Mouse (Mus musculus): Measurements from ENCODE around the gene Aloxe3.

Gene Aloxe3

GRCm38 (mm10) chr11:69106299-69106698, 19.4 kb upstream of the Aloxe3 start:
- in situ Hi-C loops (cut with MboI, MseI): loop anchor here (25.0 kb wide), 1 partner anchor 1131 kb away; the partner anchor contains the start of genes 0610010K14Rik, Bcl6b, Gm21988 and Rnasek

GRCm38 (mm10) chr11:69106842-69107241, 18.9 kb upstream of the Aloxe3 start:
- in situ Hi-C loops (cut with MboI, MseI): loop anchor here (25.0 kb wide), 1 partner anchor 1130 kb away; the partner anchor contains the start of genes 0610010K14Rik, Bcl6b, Gm21988 and Rnasek

- in situ Hi-C loops (cut with MboI, MseI): loop anchor here (25.0 kb wide), 1 partner anchor 1130 kb away; the partner anchor contains the start of genes 0610010K14Rik, Bcl6b, Gm21988 and Rnasek
Observed at GRCm38 (mm10) chr11:69107676-69108075, 18.0 kb upstream of the Aloxe3 start.

GRCm38 (mm10) chr11:69108223-69108622, 17.5 kb upstream of the Aloxe3 start:
- in situ Hi-C loops (cut with MboI, MseI): loop anchor here (25.0 kb wide), 1 partner anchor 1129 kb away; the partner anchor contains the start of genes 0610010K14Rik, Bcl6b, Gm21988 and Rnasek

- in situ Hi-C loops (cut with MboI, MseI): loop anchor here (25.0 kb wide), 1 partner anchor 1128 kb away; the partner anchor contains the start of genes 0610010K14Rik, Bcl6b, Gm21988 and Rnasek
Observed at GRCm38 (mm10) chr11:69109032-69109900, 16.4 kb upstream of the Aloxe3 start.

GRCm38 (mm10) chr11:69110319-69111046, 15.2 kb upstream of the Aloxe3 start:
- in situ Hi-C loops (cut with MboI, MseI): loop anchor here (25.0 kb wide), 1 partner anchor 1127 kb away; the partner anchor contains the start of genes 0610010K14Rik, Bcl6b, Gm21988 and Rnasek

GRCm38 (mm10) chr11:69111051-69111810, 14.5 kb upstream of the Aloxe3 start:
- in situ Hi-C loops (cut with MboI, MseI): loop anchor here (25.0 kb wide), 1 partner anchor 1126 kb away; the partner anchor contains the start of genes 0610010K14Rik, Bcl6b, Gm21988 and Rnasek

- in situ Hi-C loops (cut with MboI, MseI): loop anchor here (25.0 kb wide), 1 partner anchor 1125 kb away; the partner anchor contains the start of genes 0610010K14Rik, Bcl6b, Gm21988 and Rnasek
Observed at GRCm38 (mm10) chr11:69111865-69112264, 13.8 kb upstream of the Aloxe3 start.

GRCm38 (mm10) chr11:69114018-69114417, 11.7 kb upstream of the Aloxe3 start:
- in situ Hi-C loops (cut with MboI, MseI): loop anchor here (25.0 kb wide), 1 partner anchor 1123 kb away; the partner anchor contains the start of genes 0610010K14Rik, Bcl6b, Gm21988 and Rnasek

- in situ Hi-C loops (cut with MboI, MseI): loop anchor here (25.0 kb wide), 1 partner anchor 1123 kb away; the partner anchor contains the start of genes 0610010K14Rik, Bcl6b, Gm21988 and Rnasek
Observed at GRCm38 (mm10) chr11:69114621-69115020, 11.1 kb upstream of the Aloxe3 start.

GRCm38 (mm10) chr11:69116843-69117242, 8.9 kb upstream of the Aloxe3 start:
- in situ Hi-C loops (cut with MboI, MseI): loop anchor here (25.0 kb wide), 1 partner anchor 1120 kb away; the partner anchor contains the start of genes 0610010K14Rik, Bcl6b, Gm21988 and Rnasek

GRCm38 (mm10) chr11:69117737-69118695, 7.7 kb upstream of the Aloxe3 start:
- in situ Hi-C loops (cut with MboI, MseI): loop anchor here (25.0 kb wide), 1 partner anchor 1119 kb away; the partner anchor contains the start of genes 0610010K14Rik, Bcl6b, Gm21988 and Rnasek

- in situ Hi-C loops (cut with MboI, MseI): loop anchor here (25.0 kb wide), 1 partner anchor 1119 kb away; the partner anchor contains the start of genes 0610010K14Rik, Bcl6b, Gm21988 and Rnasek
Observed at GRCm38 (mm10) chr11:69118765-69119164, 6.9 kb upstream of the Aloxe3 start.

GRCm38 (mm10) chr11:69119446-69120155, 6.1 kb upstream of the Aloxe3 start:
- in situ Hi-C loops (cut with MboI, MseI): loop anchor here (5.0 to 25.0 kb wide), 3 partner anchors 57 to 1118 kb away; partner anchors contain the start of genes 0610010K14Rik, Bcl6b, Gm21988 and Rnasek

GRCm38 (mm10) chr11:69120221-69121000, 5.3 kb upstream of the Aloxe3 start, which contains the start of gene Hes7:
Hes7 (plus strand) TSS chr11:69120404.
- in situ Hi-C loops (cut with MboI, MseI): loop anchor here (5.0 to 25.0 kb wide), 3 partner anchors 58 to 1117 kb away; partner anchors contain the start of genes 0610010K14Rik, Bcl6b, Gm21988 and Rnasek

GRCm38 (mm10) chr11:69121001-69121740, 4.5 kb upstream of the Aloxe3 start:
- in situ Hi-C loops (cut with MboI, MseI): loop anchor here (5.0 to 25.0 kb wide), 3 partner anchors 59 to 1116 kb away; partner anchors contain the start of genes 0610010K14Rik, Bcl6b, Gm21988 and Rnasek

Measured in T-helper 1 cell (primary cell).